25 mouse cellular contexts compared by ENCODE assay signal in the genomic region with DNA sequence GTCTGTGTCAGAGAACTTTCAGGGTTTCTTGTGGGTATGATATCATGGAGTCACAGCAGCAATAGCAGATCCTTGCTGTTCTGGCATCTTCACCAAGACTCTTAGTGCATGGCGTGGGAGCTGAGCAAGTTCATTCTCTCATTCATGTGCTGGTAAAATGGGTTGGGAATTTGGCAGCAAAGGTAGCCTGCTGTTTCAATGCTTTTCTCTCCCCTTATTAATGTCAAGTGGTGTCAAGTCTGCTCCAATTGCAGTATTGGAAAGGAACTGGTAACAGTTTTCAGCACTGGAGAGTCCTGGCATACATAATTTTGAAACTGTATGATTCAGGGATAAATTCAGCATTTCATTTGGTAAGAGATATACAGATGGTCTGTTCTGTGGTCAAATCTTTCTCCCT.
A peak's percentile ranks its signal among the peaks of the same experiment; 100 is the strongest.
DNase-seq lines count a peak whose midpoint lies in the region; ATAC-seq and TF ChIP-seq lines count a peak whose summit lies in the region.
"Had no signal": no experiment of that assay in that cellular context is flagged by ENCODE, and none has a peak within 500 bp of the region (broad histone marks: within the 10 kb centered on the region; RNA-seq: fewer than 3 reads in every experiment).

No protein-coding gene starts in this region.

- no peak overlapping the region for H3K4me2 ChIP-seq in forebrain, embryonic 14.5 days (ENCODE audit: low read length)
- H3K4me2 ChIP-seq in forebrain, embryonic 12.5 days, result no peak overlapping the region
- H3K4me2 ChIP-seq in forebrain, embryonic 16.5 days (ENCODE audit: low read length), result no peak overlapping the region
- H3K4me2 ChIP-seq: heart, embryonic 13.5 days; hindbrain, embryonic 14.5 days had no signal

- no peak overlapping the region for H3K9ac ChIP-seq in forebrain, embryonic 14.5 days (ENCODE audit: low read length)
- no peak overlapping the region for H3K9ac ChIP-seq in forebrain, embryonic 12.5 days
- no peak overlapping the region for H3K9ac ChIP-seq in forebrain, embryonic 16.5 days (replicated peaks; ENCODE audit: low read depth, low read length)
- H3K9ac ChIP-seq: heart, embryonic 13.5 days; hindbrain, embryonic 14.5 days had no signal

- ATAC-seq in forebrain, embryonic 14.5 days, result no peak
- ATAC-seq in forebrain, embryonic 12.5 days (ENCODE audit: low FRiP score), result no peak
- ATAC-seq in forebrain, embryonic 16.5 days, result peak; percentile 59; the same call in 1 of the 2 replicates
- ATAC-seq: activated CD4-positive, CD25-positive, alpha-beta regulatory T cell, adult 4 months; CD4-positive, CD25-positive, alpha-beta regulatory T cell, adult 4 months; hindbrain, postnatal 0 days; inflammation-experienced regulatory T-cells, adult 6 months; intestine, postnatal 0 days had no signal

- no peaks in the 10 kb centered on the region for H3K9me3 ChIP-seq in forebrain, embryonic 14.5 days (replicated peaks; ENCODE audit: control insufficient read depth, low read length)
- H3K9me3 ChIP-seq in forebrain, embryonic 12.5 days, result no peaks in the 10 kb centered on the region
- H3K9me3 ChIP-seq in forebrain, embryonic 16.5 days (ENCODE audit: control insufficient read depth, low read length), result no peaks in the 10 kb centered on the region
- H3K9me3 ChIP-seq: heart, embryonic 10.5 days; heart, embryonic 13.5 days had no signal

- H3K27me3 ChIP-seq in forebrain, embryonic 14.5 days (replicated peaks; ENCODE audit: control insufficient read depth, insufficient read depth, low read length), result no peaks in the 10 kb centered on the region
- no peaks in the 10 kb centered on the region for H3K27me3 ChIP-seq in forebrain, embryonic 12.5 days
- H3K27me3 ChIP-seq in forebrain, embryonic 16.5 days (replicated peaks; ENCODE audit: control insufficient read depth, insufficient read depth, low read length), result no peaks in the 10 kb centered on the region
- no peaks in the 10 kb centered on the region for H3K27me3 ChIP-seq in kidney, adult 2 months (replicated peaks; ENCODE audit: control insufficient read depth, insufficient read depth, low read length)
- H3K27me3 ChIP-seq: heart, embryonic 13.5 days had no signal

- H3K27ac ChIP-seq in forebrain, embryonic 14.5 days (ENCODE audit: low read depth, low read length), result no peak overlapping the region
- no peak overlapping the region for H3K27ac ChIP-seq in forebrain, embryonic 12.5 days
- H3K27ac ChIP-seq in forebrain, embryonic 16.5 days (ENCODE audit: low read length), result no peak overlapping the region
- no peak overlapping the region for H3K27ac ChIP-seq in kidney, adult 2 months (ENCODE audit: insufficient read depth, low read depth, low read length)
- H3K27ac ChIP-seq: heart, adult 2 months; heart, embryonic 10.5 days; heart, embryonic 13.5 days; hindbrain, embryonic 14.5 days; hindbrain, postnatal 0 days had no signal

- peak; percentile 37 for DNase-seq in forebrain, embryonic 14.5 days (ENCODE audit: low spot score)
- peak; percentile 24 for DNase-seq in brain, adult 2 months (ENCODE audit: low read depth, low spot score)
- no peak for DNase-seq in kidney, postnatal 4 days
- no peak for DNase-seq in kidney, adult 2 months
- DNase-seq: adrenal gland, adult 8-10 months; adrenal gland, postnatal 25 days; cerebellum, adult 11-12 months; cerebellum, adult 8-10 months; cerebellum, postnatal 14 days; gastrocnemius, postnatal 10 days; gastrocnemius, postnatal 36 days; heart, adult 2 months; heart, postnatal 14 days; heart, postnatal 4 days; kidney, adult 8-10 months had no signal

- no peaks in the 10 kb centered on the region for H3K36me3 ChIP-seq in forebrain, embryonic 14.5 days (ENCODE audit: control insufficient read depth, insufficient read depth, low read length)
- H3K36me3 ChIP-seq in forebrain, embryonic 12.5 days (replicated peaks), result no peaks in the 10 kb centered on the region
- no peaks in the 10 kb centered on the region for H3K36me3 ChIP-seq in forebrain, embryonic 16.5 days (ENCODE audit: control insufficient read depth, insufficient read depth)
- no peaks in the 10 kb centered on the region for H3K36me3 ChIP-seq in kidney, adult 2 months (ENCODE audit: control insufficient read depth, insufficient read depth, low read length)
- H3K36me3 ChIP-seq: heart, embryonic 10.5 days; heart, embryonic 13.5 days had no signal

- H3K4me3 ChIP-seq in forebrain, embryonic 14.5 days (ENCODE audit: low read depth, low read length), result no peak overlapping the region
- no peak overlapping the region for H3K4me3 ChIP-seq in forebrain, embryonic 12.5 days (replicated peaks)
- H3K4me3 ChIP-seq in forebrain, embryonic 16.5 days (replicated peaks; ENCODE audit: low read length), result no peak overlapping the region
- no peak overlapping the region for H3K4me3 ChIP-seq in kidney, adult 2 months (ENCODE audit: insufficient read depth, low read depth, low read length)
- H3K4me3 ChIP-seq: heart, adult 2 months; heart, embryonic 10.5 days; heart, embryonic 13.5 days had no signal

- TF ChIP-seq POLR2A in kidney, adult 2 months (IDR thresholded peaks at IDR 0.05; ENCODE audit: low read depth, low read length), result no peak

- no peak for TF ChIP-seq CTCF in kidney, adult 2 months (conservative IDR thresholded peaks at IDR 0.05; ENCODE audit: insufficient read depth, insufficient read length, low read depth, low read length)

- WGBS in forebrain, embryonic 14.5 days, result 50% methylated on average over 1 of the region's 1 CpGs
- 84% methylated on average over 1 of the region's 1 CpGs for WGBS in forebrain, embryonic 12.5 days
- 28% methylated on average over 1 of the region's 1 CpGs for WGBS in forebrain, embryonic 16.5 days
- WGBS in kidney, adult 2 months, result 89% methylated on average over 1 of the region's 1 CpGs

- no peaks in the 10 kb centered on the region for H3K4me1 ChIP-seq in forebrain, embryonic 14.5 days (ENCODE audit: control insufficient read depth, insufficient read depth, low read length)
- H3K4me1 ChIP-seq in forebrain, embryonic 12.5 days, result 0 out of 2 replicates have a peak, but pooled peaks cover 5% of the 10 kb centered on the region
- H3K4me1 ChIP-seq in forebrain, embryonic 16.5 days (replicated peaks; ENCODE audit: control insufficient read depth, insufficient read depth, low read length), result peaks cover 7% of the 10 kb centered on the region; the same call in 1 of the 2 replicates
- no peaks in the 10 kb centered on the region for H3K4me1 ChIP-seq in kidney, adult 2 months (ENCODE audit: control insufficient read depth, insufficient read depth, low read length)
- H3K4me1 ChIP-seq: heart, embryonic 10.5 days; heart, embryonic 13.5 days had no signal

Comparison
In these comparisons a context has a peak if more than half of its experiments do, and no peak if none do; other contexts are left out.
1. DNase-seq: peak in forebrain, embryonic 14.5 days (single experiment) and brain, adult 2 months (single experiment); none in kidney, postnatal 4 days (0 of 2) and kidney, adult 2 months (single experiment).